Mouse (Mus musculus) megakaryocyte, embryonic 14.5 days (primary cell): Measurements from ENCODE around the gene Otud7b.

Experiments used
- FLI1 ChIP-seq: IDR thresholded peaks from 2 replicates; pipeline ENCODE4 v1.6.1; 2012; ENCODE audit warnings: low read length, inconsistent platforms, mixed read lengths
- GATA1 ChIP-seq: IDR thresholded peaks from 3 replicates; pipeline ENCODE4 v1.6.1; 2012; ENCODE audit warnings: mixed read lengths, low read length, inconsistent platforms, borderline replicate concordance

- no peak for TF ChIP-seq GATA1
- TF ChIP-seq FLI1, result no peak
Measured at GRCm38 (mm10) chr3:96178427-96178826, 74.1 kb downstream of the Otud7b start.
